Mouse (Mus musculus): ENCODE results near the gene Ppp6r1. TPM values are rescaled to one million over a fixed set of nuclear protein-coding genes. Genes with fewer than 3 reads are reported as not detected.
A peak's percentile ranks its signal among the peaks of the same experiment; 100 is the strongest.

Ppp6r1 gene
- polyA plus RNA-seq, 1 experiment from 2014 or later: 9.0 TPM

GRCm38 (mm10) chr7:4641155-4641554 is 17.7 kb downstream of the Ppp6r1 start:
- no peaks in the 10 kb centered on the region for H3K4me1 ChIP-seq
- H3K27ac ChIP-seq: no peak overlapping the region
- peaks cover 61% of the 10 kb centered on the region for H3K36me3 ChIP-seq
- H3K4me3 ChIP-seq (replicated peaks): no peak overlapping the region
- ATAC-seq (ENCODE audit: insufficient read depth, low FRiP score, low read depth): no peak
- H3K4me2 ChIP-seq: no peak overlapping the region
- WGBS: 82% methylated on average over 11 of the region's 11 CpGs
- no peaks in the 10 kb centered on the region for H3K27me3 ChIP-seq (replicated peaks)
- no peak overlapping the region for H3K9ac ChIP-seq
- H3K9me3 ChIP-seq: no peaks in the 10 kb centered on the region

DNA sequence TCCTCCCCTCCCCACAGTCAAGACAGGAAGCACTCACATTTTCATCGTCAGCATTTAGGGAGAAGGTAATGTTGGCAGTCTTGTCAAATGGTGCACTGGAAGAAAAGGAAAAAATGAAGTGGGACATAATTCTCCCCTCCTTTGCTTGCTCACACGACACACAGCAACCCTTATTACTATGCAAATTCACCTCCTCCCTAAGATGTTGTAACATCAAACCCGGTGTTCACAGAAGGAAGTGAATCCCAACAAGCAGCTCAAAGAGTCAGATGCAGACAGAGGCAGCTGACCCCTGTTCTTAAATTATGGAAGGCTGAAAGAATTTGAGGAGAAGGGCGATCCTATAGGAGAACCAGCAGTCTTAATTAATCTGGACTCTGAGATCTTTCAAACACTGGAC is 22.6 kb downstream of the Ppp6r1 start:
- H3K9ac ChIP-seq: no peak overlapping the region
- 84% methylated on average over 4 of the region's 4 CpGs for WGBS
- no peaks in the 10 kb centered on the region for H3K4me1 ChIP-seq
- peaks cover 58% of the 10 kb centered on the region for H3K36me3 ChIP-seq
- ATAC-seq (ENCODE audit: insufficient read depth, low FRiP score, low read depth): no peak
- no peaks in the 10 kb centered on the region for H3K27me3 ChIP-seq (replicated peaks)
- no peak overlapping the region for H3K4me2 ChIP-seq
- H3K4me3 ChIP-seq (replicated peaks): no peak overlapping the region
- H3K27ac ChIP-seq: no peak overlapping the region
- H3K9me3 ChIP-seq: no peaks in the 10 kb centered on the region

- 81% methylated on average over 4 of the region's 4 CpGs for WGBS
- H3K4me2 ChIP-seq: no peak within 1 kb of the TSS
- no peak within 1 kb of the TSS for H3K4me3 ChIP-seq (replicated peaks)
- H3K36me3 ChIP-seq: peaks cover 40% of the 10 kb centered on the region
- H3K9me3 ChIP-seq: no peaks in the 10 kb centered on the region
- ATAC-seq (ENCODE audit: insufficient read depth, low FRiP score, low read depth): 0 out of 2 replicates have a peak, but pooled peaks have one; percentile 32
- H3K9ac ChIP-seq: no peak within 1 kb of the TSS
- no peaks in the 10 kb centered on the region for H3K4me1 ChIP-seq
- no peak within 1 kb of the TSS for H3K27ac ChIP-seq
- H3K27me3 ChIP-seq (replicated peaks): no peaks in the 10 kb centered on the region
Observed at GRCm38 (mm10) chr7:4631031-4631430, 27.8 kb downstream of the Ppp6r1 start, which contains the start of gene Tmem86b. Gene Tmem86b, minus strand, starts transcription at chr7:4631422.

- no peak overlapping the region for H3K4me2 ChIP-seq
- peak; percentile 87; the same call in 1 of the 2 replicates for ATAC-seq (ENCODE audit: insufficient read depth, low FRiP score, low read depth)
- no peak overlapping the region for H3K27ac ChIP-seq
- no peaks in the 10 kb centered on the region for H3K4me1 ChIP-seq
- H3K4me3 ChIP-seq (replicated peaks): no peak overlapping the region
- 69% methylated on average over 1 of the region's 1 CpGs for WGBS
- H3K9ac ChIP-seq: no peak overlapping the region
- no peaks in the 10 kb centered on the region for H3K9me3 ChIP-seq
- peaks cover 34% of the 10 kb centered on the region for H3K36me3 ChIP-seq
- H3K27me3 ChIP-seq (replicated peaks): no peaks in the 10 kb centered on the region
Observed at GRCm38 (mm10) chr7:4630198-4630597, 28.6 kb downstream of the Ppp6r1 start.

DNA sequence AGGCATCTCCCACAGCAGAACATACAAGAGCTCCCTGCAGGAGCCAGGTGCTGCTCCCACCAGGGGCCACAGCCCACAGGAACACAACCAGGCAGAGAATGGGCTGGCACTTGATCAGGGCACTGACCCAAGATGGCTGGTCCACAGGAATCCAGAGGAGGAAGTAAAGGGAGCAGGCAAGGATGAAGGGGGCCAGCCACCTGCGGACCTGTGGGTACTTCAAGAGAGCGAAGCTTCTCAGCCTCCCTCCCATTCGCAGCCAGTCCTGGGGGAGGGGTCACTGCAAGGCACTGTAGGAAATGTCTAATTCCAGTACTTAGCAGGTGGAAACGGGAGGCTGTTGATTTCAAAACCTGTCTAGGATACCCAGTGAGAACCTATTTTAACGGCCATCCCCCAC is 29.2 kb downstream of the Ppp6r1 start:
- H3K4me3 ChIP-seq (replicated peaks): no peak overlapping the region
- no peak overlapping the region for H3K27ac ChIP-seq
- H3K4me2 ChIP-seq: no peak overlapping the region

GRCm38 (mm10) chr7:4625928-4626327 is 32.9 kb downstream of the Ppp6r1 start:
- WGBS: 85% methylated on average over 2 of the region's 2 CpGs
- no peaks in the 10 kb centered on the region for H3K4me1 ChIP-seq
- H3K9me3 ChIP-seq: no peaks in the 10 kb centered on the region
- H3K9ac ChIP-seq: no peak overlapping the region
- no peak overlapping the region for H3K4me2 ChIP-seq
- no peaks in the 10 kb centered on the region for H3K27me3 ChIP-seq (replicated peaks)
- H3K36me3 ChIP-seq: peaks cover 8% of the 10 kb centered on the region; the same call in 1 of the 2 replicates
- no peak for ATAC-seq (ENCODE audit: insufficient read depth, low FRiP score, low read depth)
- no peak overlapping the region for H3K27ac ChIP-seq
- no peak overlapping the region for H3K4me3 ChIP-seq (replicated peaks)

More for the DNA sequence above, 29.2 kb downstream of the Ppp6r1 start:
- H3K36me3 ChIP-seq: peaks cover 30% of the 10 kb centered on the region
- WGBS: 78% methylated on average over 5 of the region's 5 CpGs
- H3K27me3 ChIP-seq (replicated peaks): no peaks in the 10 kb centered on the region
- H3K9me3 ChIP-seq: no peaks in the 10 kb centered on the region
- H3K4me1 ChIP-seq: no peaks in the 10 kb centered on the region
- no peak for ATAC-seq (ENCODE audit: insufficient read depth, low FRiP score, low read depth)
- no peak overlapping the region for H3K9ac ChIP-seq

DNA sequence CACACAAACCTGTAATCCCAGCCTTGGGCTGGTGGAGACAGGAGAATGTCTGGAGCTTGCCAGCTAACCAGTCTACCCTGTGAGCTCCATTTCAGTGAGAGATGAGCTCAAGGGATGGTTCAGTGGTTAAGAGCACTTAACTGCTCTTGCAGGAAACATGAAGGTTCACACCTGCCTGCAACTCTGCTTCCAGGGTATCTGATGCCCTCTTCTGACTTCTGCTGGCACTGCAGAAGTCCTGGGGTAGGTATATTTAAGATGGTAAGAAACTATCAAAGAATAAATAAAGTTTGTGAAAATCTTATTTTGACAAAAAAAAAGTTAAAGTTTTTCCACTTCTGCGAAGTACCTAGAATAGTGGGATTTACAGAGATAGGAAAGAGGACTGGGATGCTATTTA is 34.5 kb downstream of the Ppp6r1 start:
- Histone ChIP-seq H3K9ac (no peak overlapping the region), H3K4me2 (no peak overlapping the region), H3K4me3 (replicated peaks) (no peak overlapping the region), H3K4me1 (no peaks in the 10 kb centered on the region), H3K27ac (no peak overlapping the region), H3K9me3 (no peaks in the 10 kb centered on the region), H3K36me3 (peaks cover under 1% of the 10 kb centered on the region; the same call in 1 of the 2 replicates), H3K27me3 (replicated peaks) (no peaks in the 10 kb centered on the region)
- 39% methylated on average over 1 of the region's 1 CpGs for WGBS
- ATAC-seq (ENCODE audit: insufficient read depth, low FRiP score, low read depth): no peak

DNA sequence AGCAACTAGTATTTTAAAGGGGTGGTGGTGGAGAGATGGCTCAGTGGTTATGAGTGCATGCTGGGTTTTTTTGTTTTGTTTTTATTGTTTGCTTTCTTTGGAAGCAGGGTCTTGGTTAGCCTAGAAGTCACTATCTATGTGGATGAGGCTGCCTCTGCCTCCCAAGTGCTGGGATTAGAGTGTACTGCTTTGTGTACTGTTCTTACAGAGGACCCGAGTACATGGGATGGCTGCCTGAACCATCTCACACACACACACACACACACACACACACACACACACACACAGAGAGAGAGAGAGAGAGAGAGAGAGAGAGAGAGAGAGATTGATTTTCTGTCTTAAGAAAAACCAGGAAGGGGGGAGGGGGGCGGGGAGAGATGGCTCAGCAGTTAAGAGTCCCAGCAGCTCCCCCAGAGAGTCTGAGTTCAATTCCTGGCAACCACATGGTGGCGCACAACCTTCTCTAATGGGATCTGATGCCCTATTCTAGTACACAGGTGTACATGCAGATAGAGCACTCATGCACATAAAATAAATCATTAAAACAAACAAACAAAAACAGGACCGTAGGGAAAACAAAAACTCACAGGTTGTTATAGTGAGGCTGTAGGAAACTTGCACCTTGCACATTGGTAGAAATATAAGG is 35.2 kb downstream of the Ppp6r1 start:
- no peaks in the 10 kb centered on the region for H3K9me3 ChIP-seq
- no peaks in the 10 kb centered on the region for H3K4me1 ChIP-seq
- H3K4me3 ChIP-seq (replicated peaks): no peak overlapping the region
- H3K4me2 ChIP-seq: no peak overlapping the region
- H3K27me3 ChIP-seq (replicated peaks): no peaks in the 10 kb centered on the region
- 20% methylated on average over 4 of the region's 4 CpGs for WGBS
- H3K27ac ChIP-seq: no peak overlapping the region
- ATAC-seq (ENCODE audit: insufficient read depth, low FRiP score, low read depth): no peak
- no peaks in the 10 kb centered on the region for H3K36me3 ChIP-seq
- H3K9ac ChIP-seq: no peak overlapping the region

DNA sequence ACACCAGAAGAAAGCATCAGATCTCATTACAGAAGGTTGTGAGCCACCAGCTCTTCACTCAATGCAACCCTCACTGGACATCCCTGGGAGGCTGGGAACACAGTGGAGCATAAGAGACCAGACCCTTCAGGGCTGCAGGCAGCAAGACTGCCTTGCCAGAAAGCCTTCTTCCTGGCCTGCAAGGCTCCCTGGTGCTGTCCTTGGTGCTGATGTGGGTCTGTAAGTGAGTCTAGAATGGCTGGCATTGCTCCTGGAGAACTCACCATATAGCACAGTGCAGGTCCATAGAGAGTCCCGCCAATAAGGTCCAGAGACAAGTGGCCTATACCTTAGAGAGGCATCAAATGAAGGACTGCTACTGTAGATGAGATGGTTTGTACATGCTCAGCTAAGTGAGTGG is 38.8 kb downstream of the Ppp6r1 start:
- Histone ChIP-seq H3K9me3 (no peaks in the 10 kb centered on the region), H3K4me2 (no peak overlapping the region), H3K27me3 (replicated peaks) (no peaks in the 10 kb centered on the region), H3K36me3 (no peaks in the 10 kb centered on the region), H3K4me1 (no peaks in the 10 kb centered on the region), H3K9ac (no peak overlapping the region), H3K4me3 (replicated peaks) (no peak overlapping the region), H3K27ac (no peak overlapping the region)
- ATAC-seq (ENCODE audit: insufficient read depth, low FRiP score, low read depth): no peak
- WGBS: 39% methylated on average over 1 of the region's 1 CpGs

- H3K4me1 ChIP-seq: no peaks in the 10 kb centered on the region
- 49% methylated on average over 14 of the region's 14 CpGs for WGBS
Observed at GRCm38 (mm10) chr7:4613740-4614403, 44.9 kb downstream of the Ppp6r1 start.

GRCm38 (mm10) chr7:4612956-4613355 is 45.9 kb downstream of the Ppp6r1 start:
- H3K27me3 ChIP-seq (replicated peaks): no peaks in the 10 kb centered on the region
- H3K4me3 ChIP-seq (replicated peaks): no peak overlapping the region
- H3K9me3 ChIP-seq: no peaks in the 10 kb centered on the region
- no peak overlapping the region for H3K27ac ChIP-seq
- H3K9ac ChIP-seq: no peak overlapping the region
- no peak for ATAC-seq (ENCODE audit: insufficient read depth, low FRiP score, low read depth)
- H3K4me2 ChIP-seq: no peak overlapping the region
- H3K4me1 ChIP-seq: no peaks in the 10 kb centered on the region
- H3K36me3 ChIP-seq: no peaks in the 10 kb centered on the region
- 79% methylated on average over 1 of the region's 1 CpGs for WGBS

More at GRCm38 (mm10) chr7:4613740-4614403, 44.9 kb downstream of the Ppp6r1 start:
- no peaks in the 10 kb centered on the region for H3K36me3 ChIP-seq
- ATAC-seq (ENCODE audit: insufficient read depth, low FRiP score, low read depth): no peak
- no peak overlapping the region for H3K9ac ChIP-seq
- H3K4me3 ChIP-seq (replicated peaks): no peak overlapping the region
- H3K4me2 ChIP-seq: no peak overlapping the region
- H3K27me3 ChIP-seq (replicated peaks): no peaks in the 10 kb centered on the region
- no peaks in the 10 kb centered on the region for H3K9me3 ChIP-seq
- no peak overlapping the region for H3K27ac ChIP-seq

GRCm38 (mm10) chr7:4612386-4612785 is 46.4 kb downstream of the Ppp6r1 start:
- Histone ChIP-seq H3K27ac (no peak overlapping the region), H3K9ac (no peak overlapping the region), H3K4me3 (replicated peaks) (no peak overlapping the region), H3K27me3 (replicated peaks) (no peaks in the 10 kb centered on the region), H3K36me3 (no peaks in the 10 kb centered on the region), H3K4me2 (no peak overlapping the region), H3K4me1 (no peaks in the 10 kb centered on the region), H3K9me3 (no peaks in the 10 kb centered on the region)
- WGBS: 56% methylated on average over 8 of the region's 8 CpGs
- ATAC-seq (ENCODE audit: insufficient read depth, low FRiP score, low read depth): no peak
